Mouse (Mus musculus): ENCODE results near the gene Btbd16.

Btbd16 gene

DNA sequence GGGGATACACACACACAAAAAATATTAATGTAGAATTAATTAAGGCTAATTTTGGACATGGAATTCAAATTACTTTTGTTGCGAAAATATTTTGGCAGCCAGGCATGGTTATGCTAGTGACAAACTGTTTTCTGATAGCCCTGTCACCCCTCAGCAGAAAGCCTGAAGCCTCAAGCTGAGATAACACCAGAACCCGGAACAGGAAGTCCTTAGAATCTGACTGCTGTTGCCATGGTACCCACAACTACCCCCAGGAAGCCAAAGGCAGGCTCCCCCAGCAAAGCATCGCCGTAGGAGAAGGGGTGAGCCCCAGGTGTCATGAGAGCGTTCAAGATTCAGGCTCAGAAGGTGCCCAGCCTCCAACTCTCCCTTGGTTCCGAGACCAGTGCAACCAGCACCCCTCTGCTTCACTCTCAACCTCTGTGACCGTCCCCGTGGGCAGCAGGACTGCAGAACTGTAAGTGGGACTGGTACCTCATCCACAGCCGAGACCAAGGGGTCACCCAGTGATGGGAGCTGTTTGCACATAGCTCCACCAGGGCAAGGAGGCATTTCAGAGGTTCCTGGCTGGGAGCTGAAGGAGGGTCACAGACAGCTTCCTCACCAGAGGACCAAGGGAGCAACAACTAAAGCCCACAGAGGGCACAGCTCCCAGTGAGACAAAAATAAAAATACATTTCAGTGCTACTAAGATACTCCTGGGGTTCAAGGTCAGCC is at the start of gene Btbd16:
TSS of gene Btbd16 (plus strand) at position 156 of the 717 bp plus-strand sequence.
- DNase-seq = no peak

DNA sequence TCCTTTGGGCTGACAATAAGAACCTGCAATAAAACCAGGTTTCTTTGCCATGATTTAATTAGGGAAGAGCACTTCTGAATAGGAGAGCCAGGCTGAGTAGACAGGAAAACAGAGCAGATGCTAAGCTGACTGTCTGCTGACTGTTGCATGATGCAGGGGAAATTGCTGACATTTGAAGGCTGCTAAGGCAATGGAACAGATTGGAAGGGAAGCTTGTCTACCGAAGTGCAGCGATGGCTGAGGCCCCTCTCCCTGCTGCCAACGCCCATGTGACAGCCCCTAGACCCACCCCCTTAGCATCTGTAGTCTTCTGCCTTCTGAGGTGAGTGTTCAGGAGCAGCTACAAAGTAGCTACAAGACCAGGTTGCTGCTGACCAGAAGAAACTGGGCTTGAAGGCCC is 47.7 kb upstream of the Btbd16 start:
- DNase-seq = no peak

GRCm38 (mm10) chr7:130726724-130727422 is 47.0 kb upstream of the Btbd16 start:
- DNase-seq = no peak

- no peak for DNase-seq
Observed at GRCm38 (mm10) chr7:130727560-130727959, 46.3 kb upstream of the Btbd16 start.

GRCm38 (mm10) chr7:130731792-130732191 is 42.1 kb upstream of the Btbd16 start:
- DNase-seq = no peak

GRCm38 (mm10) chr7:130732908-130733307 is 41.0 kb upstream of the Btbd16 start:
- peak; percentile 74 to 77 for DNase-seq

- DNase-seq = no peak
Observed at GRCm38 (mm10) chr7:130733423-130733822, 40.4 kb upstream of the Btbd16 start.

GRCm38 (mm10) chr7:130734195-130734787 is 39.6 kb upstream of the Btbd16 start:
- DNase-seq = no peak

- DNase-seq = no peak
Observed at GRCm38 (mm10) chr7:130741099-130741498, 32.8 kb upstream of the Btbd16 start.

DNA sequence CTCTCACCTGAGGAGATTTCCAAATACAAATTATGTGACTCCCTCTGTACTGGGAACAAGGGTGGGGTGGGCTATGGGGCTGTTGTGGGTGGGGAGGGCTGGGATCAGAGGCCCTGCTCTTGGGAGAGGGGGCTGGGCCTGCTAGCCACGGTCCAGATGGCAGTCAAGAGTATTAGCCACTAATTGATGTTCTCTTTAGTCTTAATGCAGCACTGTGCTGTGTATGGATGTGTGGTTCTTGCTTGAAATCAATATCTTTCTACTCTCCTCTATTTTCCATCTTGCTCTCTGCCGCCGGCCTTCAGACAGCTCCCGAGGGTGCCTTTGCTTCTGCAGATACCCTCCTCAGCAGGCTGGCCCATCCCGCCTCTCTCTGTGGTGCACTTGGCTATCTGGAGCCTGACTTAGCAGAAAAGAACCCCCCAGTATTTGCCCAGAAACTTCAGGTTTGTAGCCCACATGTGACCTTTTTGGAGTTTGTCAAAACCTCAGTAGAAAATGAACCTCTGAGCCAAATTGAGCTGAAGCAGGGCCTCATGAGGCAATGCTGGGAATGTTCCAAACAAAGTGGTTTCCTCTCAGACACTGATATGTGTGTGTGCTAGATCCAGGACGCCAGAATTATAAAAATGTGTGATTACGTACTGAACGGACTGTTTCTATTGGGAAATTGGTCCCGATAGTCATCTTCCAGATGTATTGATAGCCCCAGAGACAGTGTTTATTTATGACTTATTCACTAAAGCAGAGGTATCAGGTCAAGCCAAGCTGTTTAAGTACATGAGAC is 30.4 kb upstream of the Btbd16 start:
- DNase-seq = no peak

GRCm38 (mm10) chr7:130749165-130749564 is 24.7 kb upstream of the Btbd16 start:
- DNase-seq = no peak

GRCm38 (mm10) chr7:130750752-130751490 is 22.9 kb upstream of the Btbd16 start:
- no peak for DNase-seq

DNA sequence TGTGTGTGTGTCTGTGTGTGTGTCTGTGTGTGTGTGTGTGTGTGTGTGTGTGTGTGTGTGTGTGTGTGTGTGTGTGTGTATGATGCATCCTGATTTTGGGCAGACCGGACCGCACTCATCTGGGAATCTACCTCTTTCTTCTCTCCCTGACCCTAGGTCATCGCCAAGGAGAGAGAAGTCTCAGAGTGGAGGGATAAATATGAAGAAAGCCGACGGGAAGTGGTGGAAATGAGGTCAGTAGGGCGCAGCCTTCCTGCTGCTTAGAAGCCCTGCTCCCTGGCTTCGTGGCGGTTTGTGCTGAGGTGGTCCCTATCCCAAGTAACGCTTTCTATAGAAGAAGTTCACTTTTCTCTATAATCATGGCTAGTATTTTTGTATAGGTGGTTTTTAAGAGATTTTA is 22.2 kb upstream of the Btbd16 start:
- DNase-seq = no peak

- DNase-seq = no peak
Observed at GRCm38 (mm10) chr7:130754790-130755189, 19.1 kb upstream of the Btbd16 start.

DNA sequence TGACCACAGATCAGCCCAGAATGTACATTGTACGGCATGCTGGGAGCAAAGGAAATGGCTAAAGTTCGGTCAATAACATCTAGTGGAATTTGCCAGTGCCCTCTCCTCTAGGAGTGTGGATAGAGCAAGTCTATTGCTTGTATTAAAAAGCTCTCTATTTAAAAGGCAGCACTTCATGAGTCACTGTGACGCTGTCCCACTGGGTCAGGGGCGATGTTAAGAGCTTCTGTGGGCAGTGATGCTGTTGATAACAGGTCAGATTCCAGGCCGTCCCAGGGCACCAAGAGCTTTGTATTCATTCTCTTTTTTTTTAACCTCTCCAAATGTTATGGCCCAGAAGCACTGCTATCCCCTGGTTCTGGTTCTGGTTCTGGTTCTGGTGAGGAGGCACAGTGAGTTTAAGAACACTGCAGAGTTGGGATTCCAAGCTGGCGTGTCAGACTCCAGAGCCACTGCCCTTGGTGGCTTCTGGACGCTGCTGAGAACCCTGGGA is 17.5 kb upstream of the Btbd16 start:
- no peak for DNase-seq

DNA sequence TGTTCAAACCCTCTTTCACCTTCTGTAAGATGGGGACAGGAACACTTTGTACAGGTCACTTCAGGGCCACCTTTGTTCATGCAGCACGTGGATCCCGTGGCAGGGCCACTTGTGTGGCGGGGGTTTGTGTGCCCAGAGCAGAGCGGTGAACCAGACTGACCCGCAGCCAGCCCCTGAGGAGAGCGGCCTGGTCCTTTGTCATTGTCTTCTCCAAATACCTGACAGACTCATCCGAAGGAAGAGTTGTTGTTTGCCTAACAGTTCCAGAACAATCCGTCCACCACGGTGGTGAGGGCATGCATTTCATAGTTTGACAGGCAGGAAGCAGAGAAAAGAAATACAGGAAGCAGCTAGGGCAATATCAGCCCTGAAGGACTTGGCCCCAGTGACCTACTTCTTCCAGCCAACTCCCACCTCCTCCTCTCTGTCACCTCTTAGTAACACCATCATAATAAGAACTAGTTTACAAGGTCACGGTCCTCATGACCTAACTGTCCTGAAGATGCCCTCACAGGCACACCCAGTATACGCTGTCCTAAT is 16.5 kb upstream of the Btbd16 start:
- DNase-seq = no peak

DNA sequence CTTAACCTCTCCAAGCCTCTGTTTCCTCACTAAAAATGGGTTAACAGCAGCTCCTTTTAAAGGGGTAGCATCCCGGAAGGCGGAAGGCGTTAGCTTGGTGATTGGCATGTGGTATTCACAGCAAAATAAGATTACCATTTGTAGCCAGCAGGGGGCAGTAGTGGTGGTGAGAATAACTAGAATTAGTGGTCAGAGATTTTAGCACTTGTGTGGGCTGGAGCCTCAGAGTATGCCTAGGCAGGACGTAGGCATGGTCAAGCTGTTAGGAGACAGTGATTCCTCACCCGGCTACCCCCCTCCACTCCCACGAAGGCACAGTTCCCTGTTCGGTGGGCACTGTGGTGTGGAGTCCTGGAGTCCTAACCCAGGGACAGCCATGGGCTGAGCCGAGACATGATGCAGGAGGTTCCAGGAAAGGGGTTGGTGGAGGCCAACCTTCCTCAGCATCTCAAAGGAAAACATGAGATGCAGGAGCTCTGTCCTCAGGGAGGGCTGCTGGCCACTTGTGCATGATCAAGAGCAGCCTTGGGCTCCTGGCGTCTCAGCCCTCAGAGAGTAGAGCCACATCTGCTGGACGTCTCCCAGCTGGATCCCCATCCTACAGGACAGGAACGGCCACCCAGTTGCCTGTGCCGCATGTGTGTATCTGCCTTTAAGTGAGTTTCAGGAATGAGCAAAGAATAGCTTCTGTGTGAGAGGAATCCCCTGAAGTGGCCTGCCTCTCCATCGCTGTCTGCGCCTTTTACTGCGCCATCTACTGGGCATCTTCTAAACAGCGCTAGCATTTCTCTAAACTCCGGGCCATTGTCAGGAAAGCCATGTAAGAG is 11.6 kb upstream of the Btbd16 start:
- DNase-seq = peak; percentile 52 to 69

DNA sequence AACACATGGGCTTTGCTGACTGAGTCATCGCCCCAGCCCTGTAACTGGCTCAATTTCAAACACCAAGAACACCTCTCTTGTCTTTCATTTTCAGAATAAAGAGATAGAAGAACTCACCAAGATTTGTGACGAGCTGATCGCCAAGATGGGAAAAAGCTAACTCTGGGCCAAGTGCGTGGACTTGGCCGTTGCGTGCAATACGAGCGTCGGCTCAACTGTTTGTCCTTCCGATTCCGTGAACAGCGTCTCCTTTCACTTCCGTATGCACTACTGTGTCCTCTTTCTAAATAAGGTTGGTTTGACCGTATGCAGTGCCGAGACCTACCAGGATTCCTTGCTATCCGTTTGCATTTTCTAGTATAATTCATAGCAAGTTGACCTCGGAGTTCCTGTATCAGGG is 9.7 kb upstream of the Btbd16 start:
- DNase-seq = no peak

- DNase-seq = no peak
Observed at GRCm38 (mm10) chr7:130766411-130767170, 7.3 kb upstream of the Btbd16 start.

- DNase-seq = no peak
Observed at GRCm38 (mm10) chr7:130768151-130768550, 5.7 kb upstream of the Btbd16 start.
